Mouse (Mus musculus): ENCODE results near the gene Baiap2l2.

Baiap2l2 gene

DNA sequence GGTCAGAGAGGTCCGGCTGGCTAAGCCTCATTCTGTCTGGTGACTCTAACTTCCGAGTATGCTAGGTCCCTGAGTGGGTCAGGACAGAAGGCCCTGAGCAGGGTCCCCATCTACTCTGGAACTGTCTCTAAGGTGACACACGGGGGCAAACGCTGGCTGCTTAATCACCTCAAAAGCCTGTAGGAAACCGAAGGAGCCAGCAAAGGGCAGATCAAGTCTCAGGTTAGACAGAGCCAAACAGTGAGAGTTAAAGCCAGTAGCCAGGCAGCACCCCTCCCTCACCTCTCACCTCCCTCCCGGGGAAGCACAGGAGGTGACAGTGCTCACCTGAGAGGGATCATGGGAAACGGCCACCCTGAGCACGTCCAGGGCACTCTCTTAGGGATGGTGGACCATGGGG, 18.4 kb upstream of the Baiap2l2 start:
- no peak for DNase-seq (ENCODE audit: extremely low read depth, low read depth)

GRCm38 (mm10) chr15:79299563-79300155, 14.3 kb upstream of the Baiap2l2 start:
- DNase-seq (ENCODE audit: extremely low read depth, low read depth): no peak

GRCm38 (mm10) chr15:79298553-79298952, 13.2 kb upstream of the Baiap2l2 start:
- no peak for DNase-seq (ENCODE audit: extremely low read depth, low read depth)

- DNase-seq (ENCODE audit: extremely low read depth, low read depth): no peak
Measured at GRCm38 (mm10) chr15:79292779-79293178, 7.4 kb upstream of the Baiap2l2 start.

DNA sequence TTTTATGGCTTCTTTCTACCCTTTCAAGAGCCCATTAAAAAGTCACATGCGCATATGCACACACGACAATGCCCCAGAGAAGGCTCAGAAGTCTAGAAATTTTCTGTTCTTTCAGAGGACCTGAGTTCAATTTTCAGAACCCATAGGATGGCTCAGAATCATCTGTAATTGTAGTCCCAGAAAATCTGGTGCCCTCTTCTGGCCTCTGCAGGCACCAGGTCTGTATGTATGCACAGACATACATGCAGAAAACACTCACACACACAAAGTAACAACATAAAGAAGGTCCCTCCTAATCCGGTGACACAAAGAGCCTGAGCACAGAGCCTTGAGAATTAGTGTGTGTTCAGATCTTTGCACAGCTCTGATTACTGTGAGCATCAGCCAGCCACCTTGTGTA, 5.0 kb upstream of the Baiap2l2 start:
- no peak for DNase-seq (ENCODE audit: extremely low read depth, low read depth)

- DNase-seq (ENCODE audit: extremely low read depth, low read depth): no peak
Measured at GRCm38 (mm10) chr15:79289441-79289840, 4.1 kb upstream of the Baiap2l2 start.

DNA sequence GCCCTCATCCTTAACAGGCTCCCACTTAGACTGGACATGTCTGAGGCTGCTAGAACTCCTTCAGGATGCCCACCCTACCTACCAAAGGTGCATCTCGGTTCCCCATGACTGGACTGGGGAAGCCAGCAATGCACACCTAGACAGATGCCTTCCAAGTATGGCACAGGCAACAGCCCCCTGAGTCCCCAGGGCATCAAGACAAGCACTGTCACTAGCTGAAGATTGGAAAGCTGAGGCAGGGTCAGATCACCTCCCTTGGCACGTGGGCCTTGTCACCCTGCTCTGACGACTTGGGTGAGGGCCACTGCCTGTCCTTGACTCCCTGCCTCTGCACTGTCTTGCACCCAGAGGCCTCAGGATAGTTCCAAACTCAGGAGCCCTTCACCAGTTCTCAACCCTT, 3.0 kb upstream of the Baiap2l2 start:
- no peak for DNase-seq (ENCODE audit: extremely low read depth, low read depth)

GRCm38 (mm10) chr15:79287091-79287490, 1.8 kb upstream of the Baiap2l2 start:
- no peak for DNase-seq (ENCODE audit: extremely low read depth, low read depth)

GRCm38 (mm10) chr15:79286141-79286540, 804 bp upstream of the Baiap2l2 start:
- DNase-seq (ENCODE audit: extremely low read depth, low read depth): no peak

GRCm38 (mm10) chr15:79283371-79283770, 2.0 kb downstream of the Baiap2l2 start:
- no peak for DNase-seq (ENCODE audit: extremely low read depth, low read depth)

DNA sequence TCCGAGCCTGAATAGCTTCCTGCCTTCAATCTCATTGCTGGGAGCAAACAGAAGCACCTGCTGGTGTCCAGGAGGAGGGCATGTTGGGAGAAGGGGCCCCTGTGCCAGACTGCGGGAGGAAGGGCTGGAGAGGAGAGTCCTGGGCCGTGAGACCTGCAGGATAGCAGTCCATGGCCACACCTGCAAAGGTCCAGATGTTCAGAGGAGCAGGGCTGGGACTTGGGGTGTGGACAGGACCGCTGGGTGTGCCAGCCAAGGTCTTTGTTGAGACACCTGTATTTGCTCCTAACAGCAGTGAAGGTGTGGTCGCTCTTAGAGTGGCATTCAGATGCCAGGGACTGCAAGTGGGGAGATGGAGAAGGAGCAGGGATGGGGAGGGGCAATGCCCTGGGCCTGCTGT, 2.9 kb downstream of the Baiap2l2 start:
- DNase-seq (ENCODE audit: extremely low read depth, low read depth): no peak

DNA sequence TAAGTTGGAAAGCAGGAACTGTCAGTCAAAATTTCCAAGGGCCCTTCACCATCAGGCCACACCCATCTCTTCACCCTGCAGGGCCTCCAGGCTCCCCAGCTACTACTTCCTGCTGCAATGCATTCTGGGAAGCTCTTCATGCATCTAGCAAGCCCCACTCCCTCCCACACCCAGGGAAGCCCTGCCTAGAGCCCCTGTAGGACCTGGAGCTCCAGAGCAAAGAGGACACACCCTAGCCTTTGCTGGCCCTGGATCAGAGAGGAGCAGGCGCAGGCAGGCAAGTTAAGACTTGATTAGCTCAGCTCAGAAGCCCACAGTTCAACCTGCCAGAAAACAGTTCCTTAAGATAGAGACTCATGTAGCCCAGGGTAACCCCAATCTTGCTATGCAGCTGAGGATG, 3.9 kb downstream of the Baiap2l2 start:
- peak; percentile 95 for DNase-seq (ENCODE audit: extremely low read depth, low read depth)

DNA sequence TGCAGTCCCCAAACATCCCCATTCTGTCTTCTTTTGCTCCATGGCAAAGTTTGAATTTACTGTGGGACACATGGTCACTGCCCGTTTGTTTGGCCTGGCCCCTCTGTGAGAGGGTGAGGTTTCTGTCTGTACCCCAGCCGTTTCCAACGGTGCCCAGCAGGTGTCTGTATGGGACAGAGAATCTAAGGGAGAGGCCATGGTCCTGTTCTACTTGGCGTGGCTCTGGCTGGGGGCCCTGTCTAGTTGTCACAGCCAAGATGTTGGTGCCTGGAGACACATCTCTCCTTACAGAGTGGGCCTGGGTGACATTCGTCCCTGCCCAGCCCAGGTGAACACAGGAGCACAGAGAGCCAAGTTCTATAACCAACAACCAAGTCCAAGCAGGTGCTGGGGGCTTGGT, 4.5 kb downstream of the Baiap2l2 start:
- peak; percentile 16 for DNase-seq (ENCODE audit: extremely low read depth, low read depth)

DNA sequence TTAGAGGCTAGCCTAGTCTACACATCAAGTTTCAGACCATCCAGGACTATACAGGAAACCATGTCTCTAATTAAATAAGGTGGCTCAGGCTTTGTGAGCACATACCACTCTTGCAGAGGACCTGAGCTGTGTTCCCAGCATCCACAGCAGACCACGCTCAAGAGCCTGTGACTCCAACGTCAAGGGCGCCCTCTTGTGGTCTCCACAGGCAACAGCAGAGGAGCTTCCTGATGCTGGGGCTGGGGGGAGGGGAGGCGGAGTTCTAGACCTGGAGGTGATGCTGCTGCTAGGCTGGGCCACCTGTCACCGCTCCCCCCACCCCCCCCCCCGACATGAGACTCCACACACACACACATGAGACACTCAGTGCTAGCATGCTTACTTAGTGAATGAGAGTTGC, 5.1 kb downstream of the Baiap2l2 start:
- DNase-seq (ENCODE audit: extremely low read depth, low read depth): peak; percentile 39

GRCm38 (mm10) chr15:79277728-79278127, 7.6 kb downstream of the Baiap2l2 start:
- DNase-seq (ENCODE audit: extremely low read depth, low read depth): no peak

- DNase-seq (ENCODE audit: extremely low read depth, low read depth): no peak
Measured at GRCm38 (mm10) chr15:79273020-79273419, 12.3 kb downstream of the Baiap2l2 start.

GRCm38 (mm10) chr15:79271124-79271746, 14.1 kb downstream of the Baiap2l2 start:
- DNase-seq (ENCODE audit: extremely low read depth, low read depth): peak; percentile 64

DNA sequence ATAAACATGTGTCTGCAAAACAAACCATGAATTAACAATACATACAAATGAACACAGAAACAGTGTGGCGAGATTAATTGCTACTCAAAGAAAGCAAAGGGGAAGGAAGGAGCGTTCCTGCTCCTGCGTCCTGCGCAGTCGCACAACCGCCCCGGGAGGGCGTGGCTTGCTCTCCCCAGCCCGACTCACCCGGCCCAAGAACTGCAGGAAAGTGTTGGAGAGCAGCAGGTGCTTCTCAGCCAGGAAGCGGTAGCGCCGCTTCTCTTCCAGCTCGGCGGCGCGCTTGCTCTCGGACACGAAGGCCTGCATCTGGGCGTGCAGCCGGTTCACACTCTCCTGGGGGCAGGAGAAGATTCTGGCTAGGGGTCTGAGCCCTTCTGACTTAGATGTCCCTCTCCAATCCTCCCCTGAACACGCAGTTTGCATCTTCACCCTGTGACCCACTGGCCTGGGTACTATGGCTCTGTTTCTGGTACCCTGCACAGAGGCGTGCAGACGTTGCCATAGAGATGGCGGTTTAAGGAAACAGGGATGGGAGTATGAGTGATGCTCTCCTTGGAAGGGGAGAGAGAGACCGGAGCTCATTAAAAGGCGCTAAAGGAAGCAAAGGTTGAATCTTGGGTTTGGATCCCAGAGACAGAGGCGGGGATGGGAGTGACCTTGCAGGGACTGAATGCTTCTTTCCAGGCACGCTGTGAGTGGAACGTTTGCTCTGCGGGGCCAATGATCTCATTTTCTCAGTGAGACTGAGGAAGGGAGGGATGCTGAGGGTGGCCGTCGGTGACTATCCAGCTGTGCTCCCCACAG, 14.8 kb downstream of the Baiap2l2 start:
- peak; percentile 79 for DNase-seq (ENCODE audit: extremely low read depth, low read depth)

- no peak for DNase-seq (ENCODE audit: extremely low read depth, low read depth)
Measured at GRCm38 (mm10) chr15:79268521-79268920, 16.8 kb downstream of the Baiap2l2 start.

DNA sequence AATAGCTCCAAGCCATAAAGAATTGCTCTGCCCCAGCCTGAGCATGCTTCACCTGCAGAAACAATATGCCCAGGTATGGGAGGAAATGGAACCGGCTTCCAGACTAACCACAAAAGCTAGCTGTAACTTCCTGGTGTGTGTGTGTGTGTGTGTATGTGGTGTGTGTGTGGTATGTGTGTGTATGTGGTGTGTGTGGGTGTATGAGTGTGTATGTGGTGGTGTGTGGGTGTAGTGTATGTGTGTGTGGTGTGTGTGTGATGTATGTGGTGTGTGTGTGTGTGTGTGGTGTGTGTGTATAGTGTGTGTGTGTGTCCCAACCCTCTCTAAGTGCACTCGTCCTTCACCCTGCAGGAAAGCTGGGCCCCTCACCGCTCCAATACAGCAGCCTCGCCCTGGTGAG, 20.0 kb downstream of the Baiap2l2 start:
- DNase-seq (ENCODE audit: extremely low read depth, low read depth): no peak

GRCm38 (mm10) chr15:79263726-79264125, 21.6 kb downstream of the Baiap2l2 start:
- no peak for DNase-seq (ENCODE audit: extremely low read depth, low read depth)

GRCm38 (mm10) chr15:79262786-79263309, 22.5 kb downstream of the Baiap2l2 start:
- DNase-seq (ENCODE audit: extremely low read depth, low read depth): no peak
